Mouse (Mus musculus) CH12F3 (cell line): ENCODE measurements around the gene Ttll6.
"Not testable (repeated sequence)": the region's sequence is repeated elsewhere in the genome, so short reads cannot be mapped to it uniquely, and the experiment has no call there.

Experiments
- in situ Hi-C: fragments of 300-500 bp; cut with MboI; formaldehyde crosslinking; loops from 2 replicates; pipeline ENCODE4 v1.14.3; 2020; ENCODE audit warnings: low sequenced_read_pairs

Ttll6 gene

GRCm38 (mm10) chr11:96133239-96133865, at the start of gene Ttll6:
TSS of gene Ttll6 (plus strand) at chr11:96133786.
- in situ Hi-C loops, result no loop called here

GRCm38 (mm10) chr11:96087981-96088380, 45.6 kb upstream of the Ttll6 start:
- in situ Hi-C loops, result no loop called here

- in situ Hi-C loops, result loop anchor here (10.0 kb wide), 1 partner anchor 144 kb away; no protein-coding TSS in a partner anchor
Measured at GRCm38 (mm10) chr11:96091073-96091472, 42.5 kb upstream of the Ttll6 start.

GRCm38 (mm10) chr11:96092674-96093291, 40.8 kb upstream of the Ttll6 start:
- in situ Hi-C loops, result loop anchor here (10.0 kb wide), 1 partner anchor 142 kb away; no protein-coding TSS in a partner anchor

- in situ Hi-C loops, result loop anchor here (10.0 kb wide), 1 partner anchor 141 kb away; no protein-coding TSS in a partner anchor
Measured at GRCm38 (mm10) chr11:96093361-96093760, 40.2 kb upstream of the Ttll6 start.

- in situ Hi-C loops, result no loop called here
Measured at GRCm38 (mm10) chr11:96108376-96108775, 25.2 kb upstream of the Ttll6 start.

- in situ Hi-C loops, result not testable (repeated sequence)
Measured at GRCm38 (mm10) chr11:96110950-96111349, 22.6 kb upstream of the Ttll6 start.

GRCm38 (mm10) chr11:96111751-96112150, 21.8 kb upstream of the Ttll6 start, which contains the start of gene Calcoco2:
TSS of gene Calcoco2 (minus strand) at chr11:96111964.
- in situ Hi-C loops, result no loop called here

- in situ Hi-C loops, result no loop called here
Measured at GRCm38 (mm10) chr11:96114077-96114476, 19.5 kb upstream of the Ttll6 start.

GRCm38 (mm10) chr11:96115416-96115815, 18.2 kb upstream of the Ttll6 start:
- in situ Hi-C loops, result no loop called here

- in situ Hi-C loops, result no loop called here
Measured at GRCm38 (mm10) chr11:96116116-96116515, 17.5 kb upstream of the Ttll6 start.

- in situ Hi-C loops, result not testable (repeated sequence)
Measured at GRCm38 (mm10) chr11:96116925-96117324, 16.7 kb upstream of the Ttll6 start.

GRCm38 (mm10) chr11:96119401-96119800, 14.2 kb upstream of the Ttll6 start:
- in situ Hi-C loops, result no loop called here

GRCm38 (mm10) chr11:96122806-96123205, 10.8 kb upstream of the Ttll6 start:
- in situ Hi-C loops, result not testable (repeated sequence)

- in situ Hi-C loops, result no loop called here
Measured at GRCm38 (mm10) chr11:96124052-96124914, 9.3 kb upstream of the Ttll6 start.

GRCm38 (mm10) chr11:96130606-96131005, 3.0 kb upstream of the Ttll6 start:
- in situ Hi-C loops, result no loop called here

GRCm38 (mm10) chr11:96135847-96136246, 2.3 kb downstream of the Ttll6 start:
- in situ Hi-C loops, result no loop called here

- in situ Hi-C loops, result loop anchor here (10.0 kb wide), 2 partner anchors 54 to 94 kb away; partner anchors contain the start of gene Hoxb13
Measured at GRCm38 (mm10) chr11:96140726-96141175, 7.2 kb downstream of the Ttll6 start.

GRCm38 (mm10) chr11:96143766-96144165, 10.2 kb downstream of the Ttll6 start:
- in situ Hi-C loops, result loop anchor here (10.0 kb wide), 2 partner anchors 51 to 91 kb away; partner anchors contain the start of gene Hoxb13

GRCm38 (mm10) chr11:96145622-96146270, 12.2 kb downstream of the Ttll6 start:
- in situ Hi-C loops, result loop anchor here (10.0 kb wide), 2 partner anchors 49 to 89 kb away; partner anchors contain the start of gene Hoxb13
